Mouse (Mus musculus) adrenal gland, postnatal 25 days (tissue): ENCODE measurements around the gene Sun2. TPM values are rescaled to one million over a fixed set of nuclear protein-coding genes. Genes with fewer than 3 reads are reported as not detected.
A peak's percentile ranks its signal among the peaks of the same experiment; 100 is the strongest.

Source experiments
- DNase-seq: peaks from one replicate; pipeline ENCODE4 v3.0.0; 2021; ENCODE audit warnings: mixed read lengths
- total RNA-seq: library from RNA; stranded (reverse); gene quantifications from 2 replicates; pipeline ENCODE4 v1.2.3, GENCODE M21; 2021

The Sun2 gene
- total RNA-seq, 1 experiment from 2014 or later, result 50.9 TPM

- no peak for DNase-seq
Measured at GRCm38 (mm10) chr15:79725190-79725789, 17.0 kb downstream of the Sun2 start.

- peak; percentile 25 for DNase-seq
Measured at GRCm38 (mm10) chr15:79723439-79723838, 18.9 kb downstream of the Sun2 start.

DNA sequence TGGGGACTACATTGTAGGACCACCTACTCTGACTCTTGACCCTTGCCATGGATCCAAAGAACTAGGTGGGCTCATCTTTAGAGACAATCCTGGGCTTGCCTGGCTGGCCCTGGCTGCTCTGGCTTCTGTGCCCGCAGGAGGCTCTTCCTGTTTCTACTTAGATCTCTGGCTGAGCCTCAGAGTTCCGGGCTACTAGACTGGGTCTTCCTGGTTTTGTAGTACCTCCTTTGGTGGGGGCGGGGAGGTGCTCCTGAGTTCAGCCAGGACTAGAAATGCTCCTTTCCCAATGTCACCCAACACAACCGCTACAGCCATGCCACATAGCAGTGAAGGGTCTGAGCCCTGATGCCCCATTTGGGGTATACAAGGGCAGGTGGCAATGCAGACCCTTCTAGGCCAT lies 21.5 kb downstream of the Sun2 start:
- no peak for DNase-seq

DNA sequence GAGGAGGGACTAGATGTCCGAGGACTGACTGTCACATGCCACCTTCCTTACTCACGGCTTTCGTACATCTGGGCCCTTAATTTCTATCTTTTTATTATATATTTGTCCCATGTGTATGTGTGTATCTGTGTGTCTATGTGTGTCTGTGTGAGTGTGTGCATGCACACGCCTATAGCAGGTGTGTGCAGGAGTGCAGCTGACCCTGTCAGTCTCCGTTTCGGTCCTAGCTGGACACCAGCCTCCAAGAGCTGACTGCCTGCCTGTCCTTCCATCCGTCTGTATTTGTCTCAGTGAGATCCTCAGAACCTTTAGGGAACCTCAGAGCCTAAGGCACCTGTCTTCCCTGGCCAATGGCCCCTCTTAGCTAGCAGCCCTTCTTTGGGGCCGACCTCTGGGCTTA lies 22.1 kb downstream of the Sun2 start:
- DNase-seq, result no peak

- no peak for DNase-seq
Measured at GRCm38 (mm10) chr15:79716710-79717109, 25.6 kb downstream of the Sun2 start.

DNA sequence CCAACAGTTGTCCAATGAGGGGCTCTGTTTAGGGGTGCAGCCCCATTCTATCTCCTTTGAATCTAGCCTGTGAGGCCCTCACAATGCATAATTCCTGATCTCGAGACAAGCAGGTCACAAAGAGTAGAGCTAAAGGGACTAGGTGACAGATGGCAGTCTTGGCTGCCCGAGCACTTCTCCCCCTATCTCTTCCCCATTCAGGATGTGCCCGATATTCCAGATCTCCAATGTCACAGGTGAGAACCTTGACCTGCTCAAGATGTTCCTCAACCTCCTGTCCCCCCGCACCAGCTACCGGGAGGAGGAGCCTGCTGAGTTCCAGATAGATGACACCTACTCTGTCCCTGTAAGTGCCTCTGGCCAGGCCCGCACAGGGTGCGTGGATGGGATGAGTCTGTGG lies 26.7 kb downstream of the Sun2 start:
- DNase-seq, result no peak

DNA sequence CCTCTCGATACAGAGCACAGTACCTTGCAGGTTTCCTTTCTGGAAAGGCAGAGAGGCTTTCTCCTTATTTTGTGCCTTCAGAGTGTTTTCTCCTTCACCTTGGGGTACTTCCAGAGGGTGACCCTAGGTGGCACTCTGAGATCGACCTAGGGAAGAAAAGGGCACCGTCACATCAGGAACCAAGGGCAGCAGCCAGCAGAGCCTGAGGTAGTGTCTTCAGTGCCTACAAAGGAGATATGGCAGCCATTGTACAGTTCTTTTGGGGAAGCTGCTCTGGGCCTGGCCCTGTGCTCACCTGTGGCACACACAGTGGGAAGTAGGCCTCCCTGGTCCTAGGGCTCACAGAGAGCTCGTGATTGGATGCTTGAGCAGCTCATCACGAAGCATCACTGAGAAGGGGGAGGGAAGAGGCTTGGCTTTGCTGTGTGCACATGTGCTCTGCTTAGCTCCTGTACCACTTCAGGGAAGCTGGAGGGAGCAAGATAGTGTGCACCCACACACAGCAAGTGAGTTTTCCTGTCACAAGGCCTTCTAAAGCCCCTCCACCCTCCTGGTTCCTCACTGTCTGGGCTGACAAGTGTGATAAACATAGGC lies 34.0 kb downstream of the Sun2 start:
- DNase-seq, result no peak

- DNase-seq, result no peak
Measured at GRCm38 (mm10) chr15:79706603-79707214, 35.6 kb downstream of the Sun2 start.

GRCm38 (mm10) chr15:79697558-79698187 lies 44.7 kb downstream of the Sun2 start:
- no peak for DNase-seq

DNA sequence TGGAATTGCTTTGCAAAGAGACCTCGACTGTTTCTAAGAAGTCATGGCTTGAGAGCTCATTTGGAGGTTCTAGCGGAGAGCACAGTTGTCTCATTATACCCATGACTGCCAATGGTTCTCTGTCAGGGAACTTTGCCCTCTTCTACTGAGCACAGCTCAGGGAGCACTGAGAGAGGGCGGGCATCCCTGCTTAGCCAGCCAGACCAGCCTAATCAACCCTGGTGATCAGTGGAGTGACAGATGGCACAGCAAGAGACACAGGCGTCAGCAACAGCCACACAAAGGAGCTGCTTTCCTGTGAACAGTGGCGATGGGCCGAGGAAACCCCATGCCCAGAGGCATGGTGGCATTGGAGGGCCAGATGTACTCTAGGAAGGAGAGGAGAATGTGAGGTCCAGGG lies 45.3 kb downstream of the Sun2 start:
- DNase-seq, result no peak

- DNase-seq, result no peak
Measured at GRCm38 (mm10) chr15:79696508-79696907, 45.8 kb downstream of the Sun2 start.

DNA sequence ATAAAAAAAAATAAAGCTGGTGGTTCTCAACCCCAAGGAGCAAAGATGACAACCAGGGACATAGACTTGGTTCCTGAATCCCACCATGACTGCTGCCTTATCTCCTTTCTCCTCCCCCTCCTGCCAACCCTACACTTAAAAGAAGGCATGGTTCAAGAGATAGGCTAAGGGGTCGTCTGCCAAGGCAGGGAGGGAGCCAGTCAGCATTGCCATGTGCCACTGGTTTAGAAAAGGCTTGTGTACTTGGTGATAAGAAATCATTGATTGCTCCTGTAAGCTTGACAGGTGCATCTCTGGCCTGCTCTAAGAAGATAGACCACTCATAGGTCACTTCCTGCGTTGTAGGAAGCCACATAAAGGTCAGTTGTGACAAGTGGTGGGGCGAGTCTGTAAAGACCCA lies 46.8 kb downstream of the Sun2 start:
- DNase-seq, result no peak

DNA sequence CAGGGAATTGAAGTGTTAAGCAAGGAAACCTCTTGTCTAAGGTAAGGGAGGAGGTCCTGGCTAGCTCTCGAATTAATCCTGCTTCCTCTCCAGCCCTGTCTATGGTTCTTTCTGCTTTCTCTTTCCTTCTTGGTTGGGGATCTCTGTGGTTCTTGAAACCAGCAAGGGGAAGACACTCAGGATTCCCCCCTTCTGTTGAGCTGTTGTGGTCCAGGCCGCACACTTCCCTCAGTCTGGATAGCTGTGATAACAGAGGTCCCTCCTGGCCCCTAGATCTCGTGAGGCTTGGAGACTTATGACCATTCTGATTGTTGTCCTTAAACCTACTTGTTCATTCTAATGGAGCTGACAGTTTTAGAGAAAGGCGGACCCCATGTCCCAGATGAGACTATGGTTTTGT lies 47.8 kb downstream of the Sun2 start:
- DNase-seq, result no peak

GRCm38 (mm10) chr15:79693740-79694139 lies 48.6 kb downstream of the Sun2 start:
- DNase-seq, result no peak

- DNase-seq, result no peak
Measured at GRCm38 (mm10) chr15:79692334-79692733, 50.0 kb downstream of the Sun2 start.

DNA sequence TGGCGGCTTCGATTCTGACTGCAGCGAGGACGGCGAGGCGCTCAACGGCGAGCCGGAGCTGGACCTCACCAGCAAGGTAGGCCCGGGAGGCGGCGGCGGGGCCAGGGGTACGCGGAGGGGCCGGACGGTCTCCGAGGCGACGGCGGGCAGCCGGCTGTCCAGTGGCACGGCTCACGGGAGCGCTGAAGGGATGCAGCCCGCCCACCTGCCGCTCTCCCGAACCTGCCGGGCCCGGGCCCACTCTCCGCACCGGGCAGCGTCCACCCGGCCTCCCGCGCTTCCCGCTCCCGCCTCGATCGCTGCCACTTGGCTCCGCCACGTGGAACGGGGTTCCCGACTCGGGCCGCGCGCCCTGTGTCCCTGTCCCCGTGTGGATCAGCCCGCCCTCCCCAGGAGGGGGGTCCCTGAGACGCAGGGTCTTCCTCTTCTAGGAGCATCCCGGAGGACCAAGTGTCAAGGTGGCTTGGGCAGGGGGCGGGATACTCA lies 51.3 kb downstream of the Sun2 start:
- peak; percentile 53 for DNase-seq

GRCm38 (mm10) chr15:79690426-79691022 lies 51.8 kb downstream of the Sun2 start, which contains the start of gene Gtpbp1:
Gtpbp1 (plus strand) TSS chr15:79690845.
- peak; percentile 94 for DNase-seq

DNA sequence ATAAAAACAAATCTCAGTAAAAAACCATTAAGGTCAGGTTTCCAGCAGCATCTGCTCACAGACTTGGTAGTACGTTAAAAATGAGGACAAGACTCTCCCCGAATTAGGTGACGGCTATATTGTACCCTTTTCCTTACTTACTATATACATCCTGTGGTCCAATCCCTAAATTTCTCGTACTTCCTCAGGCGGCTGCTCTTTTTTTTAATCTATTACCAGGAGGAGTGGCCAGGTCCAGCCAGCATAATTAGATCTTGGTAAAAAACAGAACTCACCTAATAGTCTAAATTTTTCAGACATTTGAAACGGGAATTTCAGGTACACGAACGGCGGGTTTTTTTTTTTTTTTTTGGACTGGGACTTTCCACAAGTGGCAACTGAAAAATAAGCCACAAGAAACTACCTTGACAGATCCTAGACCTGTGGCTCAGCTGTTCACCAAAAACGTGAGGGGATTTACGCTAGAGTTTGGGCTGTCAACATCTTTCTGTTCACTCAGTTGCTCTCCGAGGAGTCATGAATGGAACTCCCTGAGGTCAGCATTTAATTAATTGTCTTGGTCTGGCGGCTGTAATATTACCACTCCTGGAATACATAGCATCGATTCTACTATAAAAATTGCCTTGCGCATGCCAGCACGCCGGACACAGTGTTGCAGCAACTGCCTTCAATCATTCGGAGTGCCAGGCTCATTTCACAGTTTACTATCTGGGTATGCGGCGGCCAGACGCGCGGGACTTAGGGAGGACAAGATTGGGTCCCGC lies 52.5 kb downstream of the Sun2 start:
- no peak for DNase-seq

- no peak for DNase-seq
Measured at GRCm38 (mm10) chr15:79688268-79688956, 53.9 kb downstream of the Sun2 start.

- DNase-seq, result peak; percentile 98
Measured at GRCm38 (mm10) chr15:79687646-79688267, 54.6 kb downstream of the Sun2 start, which contains the start of gene Josd1. Josd1 (minus strand) TSS chr15:79687919.

DNA sequence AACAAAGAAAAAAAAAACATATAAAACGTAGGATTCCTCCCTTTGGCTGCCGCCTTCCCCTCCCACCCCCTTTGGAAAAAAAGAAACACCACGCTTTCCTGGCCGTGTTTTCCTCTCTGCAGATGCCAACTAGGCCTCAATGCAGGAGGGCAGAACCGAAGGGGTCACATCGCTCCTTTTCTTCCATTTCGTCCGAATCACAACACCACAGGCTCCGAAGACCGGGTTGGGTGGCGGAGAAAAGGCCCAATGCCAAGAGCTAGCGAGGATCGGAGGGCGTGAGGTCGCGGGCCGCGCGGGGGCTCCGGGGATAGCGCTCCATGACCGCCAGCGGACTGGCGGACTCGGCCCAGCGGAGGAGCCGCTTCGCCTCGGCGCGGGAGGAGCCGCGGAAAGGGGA lies 55.2 kb downstream of the Sun2 start:
- no peak for DNase-seq
